Mouse (Mus musculus) adrenal gland, adult 18-20 months (tissue): ENCODE measurements at regions not wholly inside any gene's neighbourhood (a gene's known extent, or its start where the extent isn't known, plus 50 kb on each side); places are given as distances from the start of the nearest gene placed in this dataset.

Experiments
- DNase-seq, 2 experiments: peaks; one replicate each; pipeline ENCODE4 v3.0.0; 2021 to 2022; ENCODE audit warnings: low spot score in 2 of 2

GRCm38 (mm10) chr6:140927616-140928015 lies 198.5 kb downstream of the Gm11077 start:
- DNase-seq: no peak

GRCm38 (mm10) chr6:140934286-140934685 lies 205.2 kb downstream of the Gm11077 start:
- no peak for DNase-seq

DNA sequence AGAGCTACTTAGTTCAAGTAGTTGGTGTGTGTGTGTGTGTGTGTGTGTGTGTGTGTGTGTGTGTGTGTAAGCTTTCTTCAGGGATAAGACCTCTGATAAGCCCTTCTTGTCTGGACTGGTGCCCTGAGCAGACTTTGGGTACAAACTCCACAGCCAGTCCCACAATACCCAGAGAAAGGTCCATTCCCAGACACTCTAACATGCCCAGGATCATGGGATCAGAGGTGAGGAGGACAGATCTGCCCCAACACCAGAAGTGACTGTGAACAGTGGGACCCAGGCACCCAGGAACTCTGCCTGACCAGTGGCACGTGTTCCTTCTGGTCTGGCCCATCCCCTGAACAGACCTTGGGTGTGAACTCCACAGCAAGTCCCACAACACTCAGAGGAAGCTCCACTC lies 208.9 kb downstream of the Gm11077 start:
- DNase-seq: no peak

DNA sequence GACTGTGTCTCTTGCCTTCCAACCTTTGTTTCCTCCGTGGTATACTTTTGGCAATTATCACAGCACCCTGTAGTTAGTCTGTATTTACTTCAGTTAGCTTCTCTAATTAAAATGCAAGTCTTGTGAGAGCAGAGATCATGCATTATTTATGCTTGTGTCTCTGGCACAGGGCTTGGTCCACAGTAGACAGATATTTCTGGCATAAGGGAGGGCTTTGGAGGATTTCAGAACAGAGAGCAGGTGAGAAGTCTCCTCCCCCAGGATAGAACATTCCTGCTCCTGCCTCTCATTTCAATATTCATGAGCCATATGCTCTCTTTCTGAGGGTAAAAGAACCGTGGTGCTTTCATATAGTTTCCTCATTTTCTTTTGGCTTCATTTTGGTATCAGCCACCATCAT lies 217.6 kb downstream of the Gm11077 start:
- no peak for DNase-seq

GRCm38 (mm10) chr6:140950483-140950882 lies 221.4 kb downstream of the Gm11077 start:
- no peak for DNase-seq

DNA sequence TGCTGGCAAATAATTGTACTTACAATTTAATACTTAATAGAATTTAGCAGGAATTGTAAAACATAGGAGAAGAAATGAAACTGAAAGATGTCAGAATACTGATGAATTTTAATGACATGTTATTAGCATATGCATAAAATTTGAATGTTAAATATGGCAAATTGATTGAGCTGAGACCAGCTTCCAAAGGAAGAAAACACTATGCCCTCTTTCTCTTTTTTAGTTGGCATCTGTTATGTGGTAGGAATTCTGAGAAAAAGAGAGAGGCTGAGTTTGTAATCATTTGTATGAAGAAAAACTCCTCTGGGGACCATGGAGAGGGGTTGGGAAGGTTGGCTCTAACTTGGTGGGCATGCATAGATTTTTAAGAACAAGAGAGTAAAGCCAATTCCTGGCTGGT lies 224.2 kb downstream of the Gm11077 start:
- DNase-seq: no peak

DNA sequence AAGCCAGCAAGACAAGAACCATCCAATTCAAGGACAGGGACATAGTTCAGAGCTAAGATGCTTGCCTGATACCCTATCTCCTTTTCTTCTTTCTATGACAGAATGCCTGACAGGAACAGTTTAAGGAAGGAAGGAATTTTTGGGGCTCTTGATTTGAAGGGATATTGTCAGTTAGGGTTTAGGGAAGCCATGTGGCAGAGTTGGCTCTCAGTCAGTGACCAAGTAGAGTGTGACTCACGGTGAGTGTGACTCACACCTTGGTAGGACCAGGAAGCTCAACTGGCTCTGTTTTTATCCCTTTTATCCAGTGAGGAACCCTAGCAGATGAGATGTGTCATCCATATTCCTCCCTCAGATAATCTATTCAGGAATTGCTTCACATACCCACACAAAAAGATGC lies 224.6 kb downstream of the Gm11077 start:
- DNase-seq: no peak

GRCm38 (mm10) chr6:140955751-140956521 lies 226.9 kb downstream of the Gm11077 start:
- no peak for DNase-seq

- no peak for DNase-seq
Observed at GRCm38 (mm10) chr6:140956522-140956863, 227.4 kb downstream of the Gm11077 start.

- no peak for DNase-seq
Observed at GRCm38 (mm10) chr6:140961987-140962386, 232.9 kb downstream of the Gm11077 start.

DNA sequence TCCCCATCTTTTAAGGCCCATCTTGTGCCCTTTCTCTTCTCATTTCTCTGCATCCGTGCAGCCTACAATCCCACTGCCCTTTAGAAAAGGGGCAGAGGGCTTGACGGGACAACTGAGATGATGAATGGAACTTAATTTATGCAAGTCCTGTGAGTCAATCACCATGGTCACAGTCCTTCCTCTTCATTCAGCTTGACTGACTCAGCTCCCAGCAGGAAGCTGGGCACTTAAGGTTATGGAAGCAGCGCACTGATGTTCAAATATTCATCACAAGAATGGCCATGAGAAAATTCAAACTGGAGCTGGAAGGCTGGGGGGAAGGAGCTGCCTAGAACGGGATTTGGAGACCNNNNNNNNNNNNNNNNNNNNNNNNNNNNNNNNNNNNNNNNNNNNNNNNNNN lies 233.5 kb downstream of the Gm11077 start:
- no peak for DNase-seq

DNA sequence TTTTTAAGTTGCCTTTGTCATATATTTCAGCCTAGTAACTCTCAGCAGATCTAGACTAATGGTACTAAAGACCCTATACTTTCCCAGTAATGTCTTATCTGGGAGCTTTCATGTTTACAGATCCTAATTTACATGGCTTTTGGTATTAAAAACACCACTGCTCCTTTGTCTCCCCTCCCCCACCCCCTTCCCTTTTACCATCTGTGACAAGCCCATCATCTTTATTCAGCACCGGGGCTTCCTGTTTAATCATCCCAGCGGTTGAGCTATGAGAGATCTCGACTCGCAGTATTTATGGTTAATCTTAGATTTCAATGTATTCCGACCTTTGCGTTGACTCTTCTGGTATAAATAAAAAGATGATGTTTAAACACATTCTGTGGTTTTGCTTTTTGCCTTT lies 244.6 kb downstream of the Gm11077 start:
- no peak for DNase-seq

DNA sequence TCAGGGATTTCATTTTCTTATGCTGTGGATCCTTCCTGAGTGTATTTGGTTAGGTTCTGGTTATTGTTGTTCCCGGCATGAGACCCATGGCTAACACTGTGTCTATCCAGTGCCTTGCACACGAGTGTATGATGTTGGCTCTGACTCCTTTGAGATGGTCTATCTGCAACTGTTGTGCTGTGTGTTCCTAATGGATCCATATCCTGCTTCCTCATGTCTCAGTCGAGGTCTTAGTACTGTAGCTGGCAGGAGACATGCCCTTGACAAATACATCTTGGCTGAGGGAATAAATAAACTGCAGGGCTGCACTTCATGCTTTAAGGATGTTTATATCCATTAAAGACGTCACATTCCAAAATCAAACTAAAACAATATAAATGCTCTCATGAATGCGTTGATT lies 247.9 kb downstream of the Gm11077 start:
- no peak for DNase-seq

- no peak for DNase-seq
Observed at GRCm38 (mm10) chr6:140983610-140984009, 254.5 kb downstream of the Gm11077 start.

GRCm38 (mm10) chr6:140984249-140984648 lies 255.2 kb downstream of the Gm11077 start:
- no peak for DNase-seq

GRCm38 (mm10) chr6:140993643-140994580 lies 255.2 kb upstream of the Pde3a start:
- no peak for DNase-seq

DNA sequence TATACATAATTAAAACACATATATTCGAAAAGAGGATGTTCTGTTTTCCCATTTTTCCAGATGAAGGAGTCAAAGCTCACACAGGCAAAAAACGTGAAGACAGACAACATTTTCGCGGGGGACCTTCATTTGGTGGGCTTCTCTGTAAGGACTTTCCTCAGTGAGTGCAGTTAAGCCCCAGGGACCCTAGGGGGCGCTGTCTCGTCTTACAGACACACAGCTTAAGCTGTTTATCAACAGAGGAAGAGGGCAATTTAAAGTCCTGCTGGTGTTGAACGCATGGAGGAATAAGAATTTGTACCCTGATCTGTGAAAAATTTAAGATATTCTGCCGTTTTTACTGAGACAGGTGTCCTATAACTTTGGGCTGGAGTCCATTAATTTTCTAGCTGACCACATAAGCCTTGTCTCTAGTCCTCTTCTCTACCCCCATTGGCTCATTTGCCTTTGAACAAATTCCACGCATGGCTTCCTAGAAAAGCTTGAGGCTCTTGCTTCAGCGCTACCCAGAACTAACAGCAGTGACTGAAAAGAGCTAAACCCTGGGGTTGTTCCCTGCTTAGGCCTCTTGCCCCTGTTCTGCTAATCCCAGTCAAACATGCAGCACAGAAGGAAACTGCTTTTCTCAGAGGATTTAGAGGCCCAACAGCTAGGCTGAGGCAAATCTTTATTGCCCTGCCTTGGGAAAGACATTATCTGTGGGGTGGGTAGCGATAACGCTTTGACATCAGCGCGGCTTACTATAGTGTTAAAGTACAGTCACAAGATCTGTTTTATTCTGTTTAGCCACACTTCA lies 253.5 kb upstream of the Pde3a start:
- DNase-seq: peak in 1 of 2 experiments; percentile 27

GRCm38 (mm10) chr6:140998069-140998468 lies 251.0 kb upstream of the Pde3a start:
- no peak for DNase-seq

- no peak for DNase-seq
Observed at GRCm38 (mm10) chr6:141000552-141000951, 248.5 kb upstream of the Pde3a start.

DNA sequence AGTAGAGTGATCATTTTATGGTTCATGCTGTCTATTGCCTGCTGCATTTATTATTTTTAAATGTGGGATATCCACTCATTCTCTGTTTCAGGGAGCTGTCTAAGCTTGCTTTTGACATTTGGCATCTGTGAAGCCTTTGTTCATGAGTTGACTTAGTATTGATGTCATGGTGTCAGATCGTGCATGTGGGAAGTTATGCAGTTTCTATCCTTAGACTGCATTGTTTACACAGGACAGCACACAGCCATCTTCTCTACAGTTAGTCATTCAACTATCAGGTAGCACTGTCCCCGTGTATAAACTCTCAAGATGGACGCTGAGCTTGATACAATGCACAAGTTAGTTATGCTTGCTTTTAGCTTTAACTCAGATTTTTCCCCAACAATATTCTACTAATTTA lies 247.8 kb upstream of the Pde3a start:
- no peak for DNase-seq

- no peak for DNase-seq
Observed at GRCm38 (mm10) chr6:141015055-141015681, 233.9 kb upstream of the Pde3a start.
